Mouse (Mus musculus) neural tube, embryonic 10.5 days (tissue): ENCODE results near the gene Erbb3.

ENCODE experiments used
- DNase-seq: peaks from one replicate; pipeline ENCODE4 v3.0.0-alpha.2; 2017; ENCODE audit warnings: low spot score; ENCODE audit errors: extremely low spot score

Erbb3 gene

DNA sequence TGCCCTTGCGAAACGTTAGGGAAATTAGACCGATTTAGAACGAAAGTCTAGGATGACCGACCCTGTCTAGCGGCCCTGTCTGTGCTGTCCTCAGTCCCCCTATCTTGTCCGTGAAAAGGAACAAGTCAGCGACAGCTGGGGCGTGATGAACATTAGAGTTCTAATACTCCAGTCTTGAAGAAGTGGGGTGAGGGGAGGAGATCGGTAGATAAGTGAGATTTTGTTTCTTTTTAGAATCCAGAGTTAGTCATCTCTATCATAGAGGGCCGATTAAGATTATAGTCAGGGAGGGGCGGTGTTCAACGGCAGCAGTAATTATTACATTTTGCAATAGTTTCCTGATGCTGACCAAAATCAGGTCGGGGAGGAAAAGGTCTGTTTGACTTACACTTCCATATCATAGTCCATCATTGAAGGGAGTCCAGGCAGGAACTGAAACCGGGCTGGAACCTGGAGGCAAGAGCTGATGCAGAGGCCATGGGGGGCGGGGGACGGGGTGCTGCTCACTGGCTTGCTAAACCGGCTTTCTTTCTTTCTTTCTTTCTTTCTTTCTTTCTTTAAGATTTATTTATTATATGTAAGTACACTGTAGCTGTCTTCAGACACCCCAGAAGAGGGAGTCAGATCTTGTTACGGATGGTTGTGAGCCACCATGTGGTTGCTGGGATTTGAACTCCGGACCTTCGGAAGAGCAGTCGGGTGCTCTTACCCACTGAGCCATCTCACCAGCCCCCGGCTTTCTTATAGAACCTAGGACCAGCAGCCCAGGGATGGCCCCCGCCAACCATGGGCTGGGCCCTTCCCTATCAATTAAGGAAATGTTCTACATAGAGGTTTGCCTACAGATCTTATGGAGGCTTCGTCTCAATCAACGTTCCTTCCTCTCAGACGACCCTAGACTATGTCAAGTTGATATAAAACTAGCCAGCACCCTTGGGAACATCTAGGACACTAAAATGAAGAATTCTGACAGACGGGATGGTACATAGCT lies 62.8 kb downstream of the Erbb3 start:
- DNase-seq = no peak

DNA sequence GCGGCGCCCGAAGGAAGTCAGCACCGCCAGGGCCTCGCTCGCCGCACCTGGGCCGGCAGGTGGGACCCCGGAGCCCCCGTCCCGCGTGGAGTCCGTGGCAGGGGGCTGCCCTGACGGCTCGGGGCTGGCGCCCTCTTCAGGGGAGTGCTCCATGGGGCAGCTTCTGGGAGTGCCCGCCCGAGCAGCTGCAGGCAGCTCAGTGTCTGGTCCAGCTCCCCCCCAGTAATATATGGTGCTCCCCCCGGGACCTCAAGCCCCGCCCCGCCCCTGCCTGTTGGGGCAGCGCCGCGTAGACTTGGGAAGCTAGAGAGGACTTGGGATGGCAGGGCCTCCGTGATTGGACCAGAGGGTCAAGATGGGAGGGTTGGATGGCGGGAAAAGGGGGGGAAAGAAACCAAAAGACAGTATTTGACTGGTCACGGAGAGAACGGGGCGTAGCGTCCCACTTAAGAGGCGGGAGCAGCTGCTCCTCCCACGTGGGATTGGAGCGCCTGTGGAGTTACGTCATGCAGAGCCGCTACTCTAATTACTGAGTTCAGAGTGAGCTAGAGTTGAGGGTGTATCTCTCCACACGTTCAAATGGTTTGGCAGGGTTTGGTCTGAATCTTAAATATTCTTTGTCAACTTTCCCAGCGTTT lies 63.7 kb downstream of the Erbb3 start, which contains the start of gene Esyt1:
TSS of gene Esyt1 (minus strand) at position 201 of the 638 bp plus-strand sequence.
- DNase-seq = peak; percentile 92

DNA sequence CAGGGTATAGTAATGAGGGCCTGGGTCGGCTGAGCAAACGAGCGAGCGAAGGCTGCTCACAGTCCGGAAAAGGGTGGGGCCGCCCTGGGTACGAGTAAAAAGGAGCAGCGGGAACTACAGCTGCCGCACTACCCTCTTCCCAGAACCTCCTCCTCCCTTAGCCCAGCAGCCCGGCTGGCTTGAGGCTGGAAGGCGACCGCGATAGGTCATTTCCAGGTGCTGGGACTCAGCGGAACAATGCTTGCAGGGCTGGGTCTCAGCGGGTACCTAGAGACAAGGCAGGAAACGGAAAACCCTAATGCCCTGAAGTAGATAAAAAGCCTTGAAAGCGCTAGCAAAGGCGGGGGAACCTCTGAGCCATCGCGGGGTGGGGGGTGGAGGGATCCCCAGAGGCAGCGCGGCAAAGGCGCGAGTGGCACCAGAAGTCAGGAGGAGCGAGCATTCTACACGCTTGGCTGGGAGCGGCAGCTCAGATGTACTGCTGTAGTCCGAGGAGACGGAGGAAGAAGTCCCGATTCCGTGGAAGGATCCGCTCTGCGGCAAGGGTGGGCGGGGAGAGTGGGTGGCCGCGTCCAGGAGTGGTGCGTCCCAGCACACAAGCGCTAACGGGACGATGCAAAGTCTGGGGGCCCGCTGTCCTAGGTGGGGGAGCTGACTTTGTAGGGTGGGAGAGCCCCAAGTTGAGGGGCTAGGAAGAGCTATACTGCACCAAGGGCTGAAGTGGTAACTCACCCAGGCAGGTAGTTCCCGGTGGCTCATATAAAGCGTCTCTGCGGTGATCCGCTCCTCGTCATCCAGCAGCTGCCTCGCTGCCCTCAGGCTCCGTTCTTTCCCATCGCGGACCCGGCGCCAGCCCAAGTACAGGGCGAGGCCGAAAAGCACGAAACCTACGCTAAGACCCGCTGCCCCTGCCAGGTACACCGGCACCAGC lies 64.5 kb downstream of the Erbb3 start:
- DNase-seq = peak; percentile 73

GRCm38 (mm10) chr10:128524111-128524731 lies 65.2 kb downstream of the Erbb3 start:
- peak; percentile 30 for DNase-seq

DNA sequence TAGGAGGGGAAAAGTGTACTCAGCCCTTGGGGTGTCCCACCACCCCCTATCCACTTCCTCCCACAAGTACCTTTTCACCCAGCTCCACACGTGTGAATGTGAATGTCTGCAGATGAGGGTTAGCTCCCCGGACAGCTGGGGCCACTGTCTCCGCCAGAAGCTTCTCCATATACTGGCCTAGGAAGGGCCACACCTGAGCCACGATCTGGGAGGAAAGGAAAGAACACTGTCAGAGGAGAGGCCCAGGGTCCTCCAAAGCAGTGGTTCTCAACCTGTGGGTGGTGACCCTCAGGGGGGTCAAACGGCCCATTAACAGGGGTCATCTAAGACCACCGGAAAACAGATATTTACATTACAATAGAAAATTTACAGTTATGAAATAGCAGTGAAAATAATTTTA lies 67.1 kb downstream of the Erbb3 start:
- DNase-seq = no peak

GRCm38 (mm10) chr10:128520591-128520990 lies 68.9 kb downstream of the Erbb3 start:
- no peak for DNase-seq

- DNase-seq = no peak
These were observed 70.6 kb downstream of the Erbb3 start for GRCm38 (mm10) chr10:128518833-128519232.
